Mouse (Mus musculus) MEL (cell line): ENCODE measurements at regions not wholly inside any gene's neighbourhood (a gene's known extent, or its start where the extent isn't known, plus 50 kb on each side); places are given as distances from the start of the nearest gene placed in this dataset.

Source experiments
- MAX ChIP-seq: IDR thresholded peaks from 2 replicates; pipeline ENCODE4 v1.6.1; 2011; ENCODE audit warnings: low read length, improper control_type of control experiment
- POLR2A ChIP-seq, 2 experiments: IDR thresholded peaks; 2 replicates each; pipeline ENCODE4 v1.6.1; 2011 to 2012; ENCODE audit warnings: low read length in 2 of 2, mild to moderate bottlenecking in 2 of 2, control low read depth in 1 of 2, improper control_type of control experiment in 1 of 2, low read depth in 1 of 2, moderate library complexity in 1 of 2; ENCODE audit not compliant: control insufficient read depth in 1 of 2, insufficient read depth in 1 of 2, poor library complexity in 1 of 2
- RAD21 ChIP-seq: IDR thresholded peaks from 2 replicates; pipeline ENCODE4 v1.6.1; 2011; ENCODE audit warnings: mild to moderate bottlenecking, low read depth, low read length, improper control_type of control experiment
- SIN3A ChIP-seq: IDR thresholded peaks from 2 replicates; pipeline ENCODE4 v1.6.1; 2012; ENCODE audit warnings: low read length, improper control_type of control experiment, inconsistent platforms
- TAL1 ChIP-seq: IDR thresholded peaks from 2 replicates; pipeline ENCODE4 v1.6.1; 2012; ENCODE audit warnings: mild to moderate bottlenecking, inconsistent platforms, low read length, moderate library complexity, mixed read lengths
- USF1 ChIP-seq: IDR thresholded peaks from 2 replicates; pipeline ENCODE4 v1.6.1; 2014; ENCODE audit warnings: low read depth, mild to moderate bottlenecking, inconsistent platforms, low read length, improper control_type of control experiment, moderate library complexity
- ZNF384 ChIP-seq: IDR thresholded peaks from 2 replicates; pipeline ENCODE4 v1.6.1; 2012; ENCODE audit warnings: low read depth, mild to moderate bottlenecking, inconsistent platforms, low read length, improper control_type of control experiment

DNA sequence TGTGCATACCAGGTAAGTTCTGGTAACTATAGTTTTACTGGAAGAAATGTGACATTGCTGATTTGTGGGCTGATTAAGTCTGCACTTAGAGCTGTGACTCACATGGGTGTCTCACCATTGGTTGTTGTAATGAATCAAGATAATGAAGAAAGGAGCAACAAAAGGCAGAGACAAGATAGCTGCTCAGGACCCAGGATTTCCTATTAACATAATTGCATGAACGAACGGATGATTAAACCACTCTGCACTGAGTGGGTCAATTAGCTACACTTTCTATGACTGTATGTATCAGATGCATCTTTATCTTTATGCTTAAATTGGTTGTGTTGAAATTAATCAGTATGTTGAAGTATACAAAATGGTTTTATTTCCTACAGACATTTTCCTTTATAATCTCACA is 543.1 kb downstream of the Dnah5 start:
- TF ChIP-seq USF1 = no peak
- no peak for TF ChIP-seq POLR2A (IDR thresholded peaks at IDR 0.05; ENCODE audit: control insufficient read depth in 1 of 2, insufficient read depth in 1 of 2, low read depth in 1 of 2, low read length in 2 of 2, poor library complexity in 1 of 2)
- TF ChIP-seq TAL1 = no peak
- no peak for TF ChIP-seq ZNF384
- TF ChIP-seq RAD21 = no peak
- TF ChIP-seq SIN3A = 0 out of 2 replicates have a peak, but pooled peaks have one; percentile 32
- no peak for TF ChIP-seq MAX
